Mouse (Mus musculus) spleen, adult 2 months (tissue): ENCODE results near the gene Prim2. TPM values are rescaled to one million over a fixed set of nuclear protein-coding genes. Genes with fewer than 3 reads are reported as not detected.
"Not testable (repeated sequence)": the region's sequence is repeated elsewhere in the genome, so short reads cannot be mapped to it uniquely, and the experiment has no call there.

ENCODE experiments used
- DNase-seq, 2 experiments: peaks; one replicate each; pipeline versions ENCODE4 v3.0.0 to v3.0.0-alpha.2; 2012 to 2021; ENCODE audit warnings: low spot score in 2 of 2, low read depth in 1 of 2
- H3K27ac ChIP-seq: fragments of 200-500 bp; 2 replicates; pipeline ENCODE4 v1.5.1; 2012; ENCODE audit warnings: low read length, inconsistent platforms; ENCODE audit not compliant: insufficient read depth
- H3K27me3 ChIP-seq: fragments of 200-500 bp; 2 replicates; pipeline ENCODE4 v1.6.1; 2012; ENCODE audit warnings: mild to moderate bottlenecking, moderate library complexity, low read length, inconsistent platforms; ENCODE audit not compliant: control insufficient read depth, insufficient read depth
- H3K36me3 ChIP-seq: fragments of 200-500 bp; 2 replicates; pipeline ENCODE4 v1.6.1; 2012; ENCODE audit warnings: mild to moderate bottlenecking, low read length, inconsistent platforms; ENCODE audit not compliant: control insufficient read depth, insufficient read depth
- H3K4me1 ChIP-seq: fragments of 200-500 bp; 2 replicates; pipeline ENCODE4 v1.6.1; 2011; ENCODE audit warnings: inconsistent platforms; ENCODE audit not compliant: control insufficient read depth, insufficient read depth, insufficient read length
- H3K4me3 ChIP-seq: fragments of 200-500 bp; 2 replicates; pipeline ENCODE4 v1.5.1; 2011; ENCODE audit warnings: mild to moderate bottlenecking, inconsistent platforms; ENCODE audit not compliant: insufficient read depth, insufficient read length; ENCODE audit errors: extremely low read depth
- CTCF ChIP-seq: fragments of 200-500 bp; IDR thresholded peaks from 2 replicates; pipeline ENCODE4 v1.5.1; 2011; ENCODE audit warnings: mild to moderate bottlenecking, inconsistent platforms; ENCODE audit not compliant: insufficient read depth, insufficient read length, insufficient replicate concordance; ENCODE audit errors: extremely low read depth
- POLR2A ChIP-seq: fragments of 200-500 bp; IDR thresholded peaks from 2 replicates; pipeline ENCODE4 v1.6.1; 2011; ENCODE audit warnings: low read depth, low read length, inconsistent platforms
- WGBS: fragments of 180-500 bp; shearing (Covaris S2); methylation state at CpG from one replicate; pipeline ENCODE4 v1.1.7; 2018; 5-methylcytosine and 5-hydroxymethylcytosine counted together
- polyA plus RNA-seq: library from polyadenylated mRNA; depleted of rRNA; stranded (reverse); fragments of >200 nt; gene quantifications from 2 replicates; pipeline ENCODE4 v1.2.3, GENCODE M21; 2012

Prim2 gene
- polyA plus RNA-seq, 1 experiment: 2.9 TPM

DNA sequence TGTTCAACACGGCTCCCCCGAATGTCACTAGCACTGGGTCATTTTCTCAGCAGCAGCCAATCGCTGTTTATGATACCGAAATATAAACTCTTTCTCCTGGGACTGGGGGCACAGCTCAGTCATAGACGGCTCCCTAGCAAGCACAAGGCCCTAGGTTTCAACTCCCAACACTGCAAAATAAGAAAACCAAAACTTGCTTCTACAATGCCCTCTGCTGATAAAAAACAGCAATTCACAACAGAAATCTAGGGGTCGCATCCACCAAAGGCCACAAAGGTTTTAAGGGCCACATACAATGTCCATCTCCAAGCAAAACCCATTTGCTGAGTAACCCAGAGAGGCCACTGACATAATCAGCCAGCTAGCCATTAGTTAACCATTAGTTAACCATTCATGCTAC lies 41.8 kb downstream of the Prim2 start:
- Histone ChIP-seq H3K27me3 (no peaks in the 10 kb centered on the region), H3K4me1 (no peaks in the 10 kb centered on the region), H3K36me3 (peaks cover 3% of the 10 kb centered on the region), H3K27ac (no peak overlapping the region), H3K4me3 (no peak overlapping the region)
- DNase-seq: no peak
- WGBS: 74% methylated on average over 6 of the region's 6 CpGs
- TF ChIP-seq POLR2A: no peak
- no peak for TF ChIP-seq CTCF

DNA sequence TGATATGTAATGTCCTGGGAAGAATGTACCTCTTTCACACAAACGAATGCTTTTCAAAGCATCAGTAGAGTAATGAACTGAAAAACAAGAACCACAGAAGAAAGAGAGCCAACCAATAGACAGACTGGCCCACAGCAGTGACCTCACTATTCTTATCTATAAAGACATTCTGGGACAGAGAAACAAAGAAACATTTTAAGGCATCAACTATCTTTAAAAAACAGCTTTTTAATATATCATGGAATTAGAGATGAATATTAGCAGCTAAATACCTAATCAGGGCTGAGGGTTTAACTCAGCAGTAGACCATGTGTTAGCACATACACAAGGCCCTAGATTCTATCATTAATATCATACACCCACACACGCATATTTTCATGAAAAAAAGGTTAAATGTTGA lies 42.5 kb downstream of the Prim2 start:
- Histone ChIP-seq H3K4me1 (no peaks in the 10 kb centered on the region), H3K27ac (no peak overlapping the region)

DNA sequence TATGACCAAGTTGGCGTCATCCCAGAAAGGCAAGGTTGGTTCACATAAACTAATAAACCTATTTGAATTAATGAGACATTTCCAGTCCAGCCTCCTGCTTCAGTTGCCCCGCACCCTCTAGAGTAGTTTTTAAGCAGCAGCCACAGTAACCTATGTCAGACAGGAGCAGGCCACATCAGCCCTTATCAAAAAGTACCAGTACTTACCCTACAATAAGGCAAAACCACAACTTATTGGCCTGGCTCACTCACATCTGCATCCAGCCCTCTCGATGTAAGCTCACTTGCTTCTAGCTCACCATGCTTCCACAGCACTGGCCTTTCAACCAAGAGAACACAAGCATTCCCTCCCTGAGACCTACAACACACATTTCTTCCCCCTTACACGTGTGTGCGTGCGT lies 44.7 kb downstream of the Prim2 start:
- Histone ChIP-seq H3K36me3 (peaks cover 2% of the 10 kb centered on the region), H3K27me3 (no peaks in the 10 kb centered on the region), H3K4me3 (no peak overlapping the region), H3K27ac (no peak overlapping the region), H3K4me1 (no peaks in the 10 kb centered on the region)
- no peak for DNase-seq
- TF ChIP-seq CTCF (no peak), POLR2A (no peak)
- 86% methylated on average over 6 of the region's 6 CpGs for WGBS

More for the DNA sequence above, 42.5 kb downstream of the Prim2 start:
- Histone ChIP-seq H3K4me3 (no peak overlapping the region), H3K36me3 (peaks cover 3% of the 10 kb centered on the region), H3K27me3 (no peaks in the 10 kb centered on the region)
- 86% methylated on average over 2 of the region's 2 CpGs for WGBS
- no peak for DNase-seq
- TF ChIP-seq POLR2A (no peak), CTCF (no peak)

DNA sequence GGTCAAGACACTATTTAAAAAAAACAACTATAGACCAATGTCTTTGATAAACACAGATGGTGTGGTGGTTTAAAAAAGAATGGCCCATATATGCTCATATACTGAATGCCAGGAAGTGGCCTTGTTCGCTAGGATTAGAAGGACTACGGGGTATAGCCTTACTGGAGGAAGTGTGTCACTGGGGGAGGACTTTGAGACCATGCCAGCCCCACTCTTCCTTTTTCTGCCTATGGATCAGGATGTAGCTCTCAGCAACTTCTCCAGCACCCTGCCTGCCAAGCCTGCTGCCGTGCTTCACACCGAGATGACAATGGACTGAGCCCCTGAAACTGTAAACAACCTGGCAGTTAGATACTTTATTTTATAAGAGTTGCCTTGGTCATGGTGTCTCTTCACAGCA lies 45.2 kb downstream of the Prim2 start:
- DNase-seq: no peak
- Histone ChIP-seq H3K4me3 (no peak overlapping the region), H3K27me3 (no peaks in the 10 kb centered on the region), H3K36me3 (no peaks in the 10 kb centered on the region; the same call in 1 of the 2 replicates), H3K4me1 (no peaks in the 10 kb centered on the region), H3K27ac (no peak overlapping the region)
- TF ChIP-seq CTCF (no peak), POLR2A (no peak)
- 89% methylated on average over 4 of the region's 4 CpGs for WGBS

DNA sequence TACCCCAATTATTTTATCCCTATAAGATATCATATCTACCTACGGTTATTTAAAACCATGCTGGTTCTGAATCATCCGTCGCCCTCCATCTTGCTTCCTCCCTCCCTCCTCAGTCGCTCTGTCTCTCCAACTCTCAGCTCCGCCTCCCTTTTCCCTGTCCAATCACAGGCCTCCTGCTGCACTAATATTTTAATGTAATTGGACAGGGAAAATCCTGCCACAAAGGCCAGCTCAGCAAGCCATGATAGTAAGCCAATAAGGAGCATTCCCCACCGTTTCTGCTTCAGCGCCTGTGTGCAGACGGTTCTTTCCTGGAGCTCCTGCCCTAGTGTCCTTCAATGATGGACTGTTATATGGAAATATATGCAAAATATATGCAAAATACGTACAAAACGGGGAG lies 47.8 kb downstream of the Prim2 start:
- H3K36me3 ChIP-seq: no peaks in the 10 kb centered on the region; the same call in 1 of the 2 replicates
- 95% methylated on average over 10 of the region's 10 CpGs for WGBS
- no peaks in the 10 kb centered on the region for H3K27me3 ChIP-seq
- H3K4me3 ChIP-seq: no peak overlapping the region
- no peaks in the 10 kb centered on the region for H3K4me1 ChIP-seq
- DNase-seq: no peak
- no peak for TF ChIP-seq CTCF
- TF ChIP-seq POLR2A: no peak
- no peak overlapping the region for H3K27ac ChIP-seq

DNA sequence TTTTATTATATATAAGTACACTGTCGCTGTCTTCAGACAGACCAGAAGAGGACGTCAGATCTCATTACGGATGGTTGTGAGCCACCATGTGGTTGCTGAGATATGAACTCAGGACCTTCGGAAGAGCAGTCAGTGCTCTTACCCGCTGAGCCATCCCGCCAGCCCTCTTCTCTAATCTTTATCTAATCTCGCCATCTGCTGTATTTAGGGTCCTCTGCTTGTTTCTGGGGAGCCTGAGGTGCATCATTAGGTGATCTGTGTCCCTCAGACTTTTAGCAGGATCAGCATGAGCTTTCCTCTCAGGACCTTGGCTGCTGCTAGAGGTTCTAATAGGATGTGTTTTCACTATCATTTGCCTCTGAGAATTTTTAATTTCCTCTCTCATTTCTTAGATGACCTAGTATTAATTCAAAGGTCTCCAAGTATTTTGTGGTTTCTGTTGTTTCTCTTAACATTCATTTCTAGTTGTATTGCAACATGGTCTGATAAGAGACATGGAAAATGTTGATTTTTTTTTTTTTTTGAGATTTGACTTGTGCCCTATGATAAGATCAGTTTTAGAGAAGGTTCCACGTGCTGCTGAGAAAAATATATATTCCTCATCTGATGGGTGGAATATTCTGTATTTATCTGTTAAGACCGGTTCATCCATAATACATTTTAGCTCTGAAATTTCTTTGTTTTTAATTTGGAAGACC lies 49.4 kb downstream of the Prim2 start:
- Histone ChIP-seq H3K4me1 (no peaks in the 10 kb centered on the region), H3K4me3 (no peak overlapping the region), H3K27me3 (no peaks in the 10 kb centered on the region), H3K27ac (no peak overlapping the region), H3K36me3 (no peaks in the 10 kb centered on the region; the same call in 1 of the 2 replicates)
- TF ChIP-seq CTCF: no peak
- no peak for TF ChIP-seq POLR2A
- no peak for DNase-seq
- 79% methylated on average over 9 of the region's 9 CpGs for WGBS

DNA sequence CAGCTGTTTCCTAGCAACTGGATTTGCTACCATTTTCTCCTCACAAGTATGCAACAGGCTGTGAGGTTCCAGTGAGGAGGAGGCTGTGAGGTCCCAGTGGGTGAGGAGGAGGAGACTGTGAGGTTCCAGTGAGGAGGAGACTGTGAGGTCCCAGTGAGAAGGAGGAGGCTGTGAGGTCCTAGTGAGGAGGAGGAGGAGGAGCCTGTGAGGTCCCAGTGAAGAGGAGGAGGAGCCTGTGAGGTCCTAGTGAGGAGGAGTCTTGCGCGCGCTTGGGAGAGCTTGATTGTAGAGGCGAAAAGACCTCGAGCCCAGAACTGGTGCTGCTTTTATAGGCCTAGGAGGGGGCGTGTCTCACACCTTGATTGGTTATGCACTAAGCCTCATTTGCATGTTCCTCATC lies 53.0 kb downstream of the Prim2 start:
- H3K27ac ChIP-seq, H3K27me3 ChIP-seq, H3K4me3 ChIP-seq, DNase-seq, H3K36me3 ChIP-seq, H3K4me1 ChIP-seq: not testable (repeated sequence)
- 97% methylated on average over 6 of the region's 6 CpGs for WGBS
